ENCODE assay signal across 8 mouse cellular contexts in genomic region chr13:119378404-119379037, GRCm38 (mm10). TPM values are rescaled to one million over a fixed set of nuclear protein-coding genes. Genes with fewer than 3 reads are reported as not detected.
DNase-seq lines count a peak whose midpoint lies in the region; ATAC-seq lines count a peak whose summit lies in the region.

No protein-coding gene starts in this region.

- WGBS in large intestine, adult 2 months, result 42% methylated on average over 5 of the region's 5 CpGs

- peak; percentile 93 for ATAC-seq in CD4-positive, CD25-positive, alpha-beta regulatory T cell, adult 4 months

- DNase-seq in adrenal gland, adult 8-10 months, result peak; percentile 37
- peak; percentile 79 for DNase-seq in embryo, embryonic 11 days
- DNase-seq in heart, adult 8-10 months (ENCODE audit: low spot score), result peak; percentile 55
- DNase-seq in large intestine, adult 2 months (ENCODE audit: low read depth, low spot score), result peak; percentile 38
- DNase-seq in lung, adult 18-20 months, result peak; percentile 61 to 78
- DNase-seq in ovary, postnatal 36 days (ENCODE audit: low spot score), result peak; percentile 68
- peak; percentile 85 for DNase-seq in thymus, postnatal 14 days

RNA-seq across cellular contexts. Expression of gene Paip1, which starts 49.9 kb away (rescaled TPM):
- polyA plus RNA-seq in CD4-positive, CD25-positive, alpha-beta regulatory T cell, adult 4 months (2017; shearing (Covaris generic)), result 10 to 100 TPM; 63.6 to 70.7 TPM
- 100 to 1,000 TPM; 137 to 191 (median 143) TPM for total RNA-seq in adrenal gland, adult 8-10 months (2022)
- 100 to 1,000 TPM; 115 to 123 (median 121) TPM for total RNA-seq in heart, adult 8-10 months (2022)
- polyA plus RNA-seq in large intestine, adult 2 months (2012; rRNA removed), result 14.7 and 19.5 TPM in 2 replicates

Comparison
In these comparisons a context has a peak if more than half of its experiments do, and no peak if none do; other contexts are left out.
1. Peak in every context shown above with its lines: DNase-seq and ATAC-seq.